Mouse (Mus musculus) spleen, postnatal 36 days (tissue): Measurements from ENCODE around the gene Fbxo3.
"Not testable (repeated sequence)": the region's sequence is repeated elsewhere in the genome, so short reads cannot be mapped to it uniquely, and the experiment has no call there.

ENCODE experiments used
- DNase-seq, 2 experiments: peaks; one replicate each; pipeline ENCODE4 v3.0.0; 2022; ENCODE audit warnings: low spot score in 2 of 2, mixed read lengths in 1 of 2

Fbxo3 gene

GRCm38 (mm10) chr2:104036316-104036715 is 8.8 kb downstream of the Fbxo3 start:
- no peak for DNase-seq

- no peak for DNase-seq
These were observed 10.7 kb downstream of the Fbxo3 start for GRCm38 (mm10) chr2:104038236-104038635.

GRCm38 (mm10) chr2:104041632-104042031 is 14.1 kb downstream of the Fbxo3 start:
- DNase-seq: no peak

- no peak for DNase-seq
These were observed 15.2 kb downstream of the Fbxo3 start for GRCm38 (mm10) chr2:104042766-104043165.

GRCm38 (mm10) chr2:104043624-104044478 is 16.3 kb downstream of the Fbxo3 start:
- DNase-seq: no peak

GRCm38 (mm10) chr2:104044479-104045080 is 17.1 kb downstream of the Fbxo3 start:
- no peak for DNase-seq

- no peak for DNase-seq
These were observed 30.9 kb downstream of the Fbxo3 start for GRCm38 (mm10) chr2:104058381-104058780.

- DNase-seq: no peak
These were observed 31.4 kb downstream of the Fbxo3 start for GRCm38 (mm10) chr2:104058954-104059353.

- DNase-seq: no peak
These were observed 32.3 kb downstream of the Fbxo3 start for GRCm38 (mm10) chr2:104059786-104060185.

- no peak for DNase-seq
These were observed 33.5 kb downstream of the Fbxo3 start for GRCm38 (mm10) chr2:104060996-104061395.

GRCm38 (mm10) chr2:104062665-104063064 is 35.1 kb downstream of the Fbxo3 start:
- DNase-seq: no peak

GRCm38 (mm10) chr2:104064152-104064551 is 36.6 kb downstream of the Fbxo3 start:
- no peak for DNase-seq

- DNase-seq: not testable (repeated sequence)
These were observed 38.0 kb downstream of the Fbxo3 start, which contains the start of gene Gm10912 for GRCm38 (mm10) chr2:104065526-104065925. Gene Gm10912, plus strand, starts transcription at chr2:104065826.

- not testable (repeated sequence) for DNase-seq
These were observed 40.9 kb downstream of the Fbxo3 start, which contains the start of gene Gm10799 for GRCm38 (mm10) chr2:104068450-104068849. Gene Gm10799, minus strand, starts transcription at chr2:104068550.

- DNase-seq: peak; percentile 64 to 74
These were observed 42.2 kb downstream of the Fbxo3 start, which contains the start of gene Cd59b for GRCm38 (mm10) chr2:104069704-104070185. Gene Cd59b, plus strand, starts transcription at chr2:104069849.

GRCm38 (mm10) chr2:104078285-104078684 is 50.8 kb downstream of the Fbxo3 start:
- peak in 1 of 2 experiments; percentile 21 for DNase-seq

- DNase-seq: not testable (repeated sequence)
These were observed 54.0 kb downstream of the Fbxo3 start for GRCm38 (mm10) chr2:104081436-104082050.

GRCm38 (mm10) chr2:104082474-104082873 is 55.0 kb downstream of the Fbxo3 start:
- no peak for DNase-seq

GRCm38 (mm10) chr2:104084027-104084426 is 56.5 kb downstream of the Fbxo3 start:
- DNase-seq: not testable (repeated sequence)

GRCm38 (mm10) chr2:104087562-104087961 is 60.0 kb downstream of the Fbxo3 start:
- not testable (repeated sequence) for DNase-seq

GRCm38 (mm10) chr2:104093305-104093704 is 65.8 kb downstream of the Fbxo3 start:
- DNase-seq: no peak

- peak; percentile 67 to 79 for DNase-seq
These were observed 68.3 kb downstream of the Fbxo3 start, which contains the start of gene Cd59a for GRCm38 (mm10) chr2:104095741-104096213. Gene Cd59a, plus strand, starts transcription at chr2:104095801.
